Mouse (Mus musculus) intestine, embryonic 16.5 days (tissue): ENCODE results near the gene Greb1. TPM values are rescaled to one million over a fixed set of nuclear protein-coding genes. Genes with fewer than 3 reads are reported as not detected.

Experiments
- ATAC-seq: fragments of 200-750 bp; cut with Nextera tagmentation; 2 replicates; pipeline ENCODE4 v1.8.0; 2017; ENCODE audit warnings: moderate TSS enrichment, moderate library complexity
- H3K27ac ChIP-seq: fragments of 300-500 bp; sonication (generic); 2 replicates; pipeline ENCODE4 v1.5.1; 2014; ENCODE audit warnings: mild to moderate bottlenecking, low read length
- H3K27me3 ChIP-seq: fragments of 300-500 bp; sonication (generic); replicated peaks from 2 replicates; pipeline ENCODE4 v1.6.1; 2014; ENCODE audit warnings: low read length, control low read depth, mixed read lengths; ENCODE audit not compliant: control insufficient read depth, insufficient read depth
- H3K36me3 ChIP-seq: fragments of 300-500 bp; sonication (generic); 2 replicates; pipeline ENCODE4 v1.6.1; 2014; ENCODE audit warnings: low read length, control low read depth; ENCODE audit not compliant: control insufficient read depth, insufficient read depth
- H3K4me1 ChIP-seq: fragments of 300-500 bp; sonication (generic); 2 replicates; pipeline ENCODE4 v1.6.1; 2014; ENCODE audit warnings: low read length, control low read depth, mixed read lengths; ENCODE audit not compliant: control insufficient read depth, insufficient read depth
- H3K4me2 ChIP-seq: fragments of 300-500 bp; sonication (generic); 2 replicates; pipeline ENCODE4 v1.6.1; 2014; ENCODE audit warnings: low read depth, low read length, control low read depth
- H3K4me3 ChIP-seq: fragments of 300-500 bp; sonication (generic); 2 replicates; pipeline ENCODE4 v1.5.1; 2014; ENCODE audit warnings: mild to moderate bottlenecking, low read length
- H3K9ac ChIP-seq: fragments of 300-500 bp; sonication (generic); 2 replicates; pipeline ENCODE4 v1.6.1; 2014; ENCODE audit warnings: low read depth, low read length
- H3K9me3 ChIP-seq: fragments of 300-500 bp; sonication (generic); 2 replicates; pipeline ENCODE4 v1.6.1; 2016; ENCODE audit warnings: low read length, control low read depth; ENCODE audit not compliant: control insufficient read depth
- WGBS: fragments of 180-500 bp; shearing (Covaris S2); extraction: QIAGEN DNeasy Blood & Tissue Kit; methylation state at CpG from one replicate; pipeline ENCODE4 v1.1.7; 2014; 5-methylcytosine and 5-hydroxymethylcytosine counted together
- polyA plus RNA-seq: library from polyadenylated mRNA; unstranded; fragments of >200 nt; fragmentation: Nextera tagmentation; extraction: Ambion mirVana; gene quantifications from 2 replicates; pipeline ENCODE4 v1.2.1, GENCODE M21; 2015

Gene Greb1
- polyA plus RNA-seq, 1 experiment from 2014 or later: 3.8 TPM

GRCm38 (mm10) chr12:16642000-16642399 is 158.7 kb downstream of the Greb1 start:
- Histone ChIP-seq H3K4me1 (no peaks in the 10 kb centered on the region), H3K4me2 (no peak overlapping the region), H3K27me3 (no peaks in the 10 kb centered on the region), H3K9me3 (no peaks in the 10 kb centered on the region), H3K27ac (no peak overlapping the region), H3K4me3 (no peak overlapping the region), H3K9ac (no peak overlapping the region), H3K36me3 (no peaks in the 10 kb centered on the region)
- ATAC-seq: no peak
- 65% methylated on average over 5 of the region's 5 CpGs for WGBS

GRCm38 (mm10) chr12:16640075-16640474 is 160.6 kb downstream of the Greb1 start:
- no peak overlapping the region for H3K4me3 ChIP-seq
- H3K9me3 ChIP-seq: no peaks in the 10 kb centered on the region
- 87% methylated on average over 6 of the region's 6 CpGs for WGBS
- H3K27me3 ChIP-seq: no peaks in the 10 kb centered on the region
- ATAC-seq: no peak
- no peaks in the 10 kb centered on the region for H3K4me1 ChIP-seq
- no peak overlapping the region for H3K9ac ChIP-seq
- H3K27ac ChIP-seq: no peak overlapping the region
- no peak overlapping the region for H3K4me2 ChIP-seq
- H3K36me3 ChIP-seq: no peaks in the 10 kb centered on the region

- H3K27ac ChIP-seq: no peak overlapping the region
- no peaks in the 10 kb centered on the region for H3K9me3 ChIP-seq
- no peaks in the 10 kb centered on the region for H3K36me3 ChIP-seq
- no peak overlapping the region for H3K9ac ChIP-seq
- H3K4me2 ChIP-seq: no peak overlapping the region
- 70% methylated on average over 12 of the region's 12 CpGs for WGBS
- H3K27me3 ChIP-seq: no peaks in the 10 kb centered on the region
- no peaks in the 10 kb centered on the region for H3K4me1 ChIP-seq
- no peak overlapping the region for H3K4me3 ChIP-seq
- ATAC-seq: no peak
These were observed 161.5 kb downstream of the Greb1 start for GRCm38 (mm10) chr12:16639078-16639771.

- Histone ChIP-seq H3K4me1 (no peaks in the 10 kb centered on the region), H3K27me3 (no peaks in the 10 kb centered on the region), H3K4me3 (no peak overlapping the region), H3K9ac (no peak overlapping the region), H3K9me3 (no peaks in the 10 kb centered on the region), H3K36me3 (no peaks in the 10 kb centered on the region), H3K4me2 (no peak overlapping the region), H3K27ac (no peak overlapping the region)
- 74% methylated on average over 6 of the region's 6 CpGs for WGBS
- ATAC-seq: no peak
These were observed 164.9 kb downstream of the Greb1 start for GRCm38 (mm10) chr12:16635816-16636215.

- Histone ChIP-seq H3K9me3 (no peaks in the 10 kb centered on the region), H3K4me2 (no peak overlapping the region), H3K27ac (no peak overlapping the region), H3K27me3 (no peaks in the 10 kb centered on the region), H3K4me3 (no peak overlapping the region), H3K4me1 (no peaks in the 10 kb centered on the region), H3K9ac (no peak overlapping the region), H3K36me3 (no peaks in the 10 kb centered on the region)
- 56% methylated on average over 14 of the region's 14 CpGs for WGBS
- ATAC-seq: peak; percentile 55; the same call in 1 of the 2 replicates
These were observed 166.4 kb downstream of the Greb1 start for GRCm38 (mm10) chr12:16634075-16634813.

- no peak overlapping the region for H3K4me3 ChIP-seq
- no peaks in the 10 kb centered on the region for H3K27me3 ChIP-seq
- no peak overlapping the region for H3K4me2 ChIP-seq
- no peaks in the 10 kb centered on the region for H3K9me3 ChIP-seq
- H3K4me1 ChIP-seq: no peaks in the 10 kb centered on the region
- H3K27ac ChIP-seq: no peak overlapping the region
- 53% methylated on average over 6 of the region's 6 CpGs for WGBS
- ATAC-seq: peak; percentile 26; the same call in 1 of the 2 replicates
- no peak overlapping the region for H3K9ac ChIP-seq
- no peaks in the 10 kb centered on the region for H3K36me3 ChIP-seq
These were observed 167.5 kb downstream of the Greb1 start for GRCm38 (mm10) chr12:16633235-16633634.

GRCm38 (mm10) chr12:16631423-16631822 is 169.3 kb downstream of the Greb1 start:
- 75% methylated on average over 2 of the region's 2 CpGs for WGBS
- Histone ChIP-seq H3K27ac (no peak overlapping the region), H3K4me3 (no peak overlapping the region), H3K36me3 (no peaks in the 10 kb centered on the region), H3K27me3 (no peaks in the 10 kb centered on the region), H3K9me3 (no peaks in the 10 kb centered on the region), H3K4me1 (no peaks in the 10 kb centered on the region), H3K4me2 (no peak overlapping the region), H3K9ac (no peak overlapping the region)
- ATAC-seq: no peak

- no peaks in the 10 kb centered on the region for H3K4me1 ChIP-seq
- H3K27me3 ChIP-seq: no peaks in the 10 kb centered on the region
- no peak overlapping the region for H3K4me2 ChIP-seq
- no peak overlapping the region for H3K4me3 ChIP-seq
- H3K9me3 ChIP-seq: no peaks in the 10 kb centered on the region
- no peak for ATAC-seq
- no peak overlapping the region for H3K9ac ChIP-seq
- no peaks in the 10 kb centered on the region for H3K36me3 ChIP-seq
- H3K27ac ChIP-seq: no peak overlapping the region
- WGBS: 93% methylated on average over 1 of the region's 1 CpGs
These were observed 169.9 kb downstream of the Greb1 start for GRCm38 (mm10) chr12:16630866-16631185.

GRCm38 (mm10) chr12:16630152-16630865 is 170.4 kb downstream of the Greb1 start:
- Histone ChIP-seq H3K27ac (no peak overlapping the region), H3K36me3 (no peaks in the 10 kb centered on the region), H3K9me3 (no peaks in the 10 kb centered on the region), H3K27me3 (no peaks in the 10 kb centered on the region), H3K4me1 (no peaks in the 10 kb centered on the region), H3K9ac (no peak overlapping the region), H3K4me2 (no peak overlapping the region), H3K4me3 (no peak overlapping the region)
- WGBS: 59% methylated on average over 7 of the region's 7 CpGs
- no peak for ATAC-seq
